Mouse (Mus musculus) embryonic fibroblast, embryonic 13.5 days (primary cell): ENCODE data around the gene Blvrb.

Source experiments
- CTCF ChIP-seq: IDR thresholded peaks from 2 replicates; pipeline ENCODE4 v1.5.1; 2011; ENCODE audit warnings: mild to moderate bottlenecking, control low read depth, low read length, moderate library complexity, borderline replicate concordance; ENCODE audit not compliant: insufficient read depth
- POLR2A ChIP-seq: IDR thresholded peaks from 2 replicates; pipeline ENCODE4 v1.6.1; 2011; ENCODE audit warnings: low read depth, mild to moderate bottlenecking, control low read depth, low read length, moderate library complexity

DNA sequence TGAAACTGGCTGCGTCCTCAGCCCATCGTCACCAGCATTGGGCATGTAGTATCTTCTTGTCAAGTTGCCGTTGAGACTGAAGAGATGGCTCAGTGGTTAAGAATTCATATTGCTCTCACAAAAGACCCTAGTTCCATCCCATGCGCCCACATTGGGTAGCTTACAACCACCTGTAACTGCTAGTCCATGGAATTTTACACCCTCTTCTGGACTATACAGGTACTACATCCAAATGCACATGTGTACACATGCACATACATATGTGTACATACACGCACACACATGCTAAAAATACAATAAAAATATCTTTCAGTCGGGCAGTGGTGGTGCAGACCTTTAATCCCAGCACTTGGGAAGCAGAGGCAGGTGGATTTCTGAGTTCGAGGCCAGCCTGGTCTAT is 41.3 kb upstream of the Blvrb start:
- no peak for TF ChIP-seq POLR2A
- TF ChIP-seq CTCF: no peak
